Mouse (Mus musculus): ENCODE results near the gene Vmn1r17. TPM values are rescaled to one million over a fixed set of nuclear protein-coding genes. Genes with fewer than 3 reads are reported as not detected.
"Not testable (repeated sequence)": the region's sequence is repeated elsewhere in the genome, so short reads cannot be mapped to it uniquely, and the experiment has no call there.

The Vmn1r17 gene
- not detected in 2 replicates for polyA plus RNA-seq (2015; fragmentation: Nextera tagmentation; extraction: Ambion mirVana)

GRCm38 (mm10) chr6:57363627-57364026 lies at the start of gene Vmn1r17:
Vmn1r17 (minus strand) TSS chr6:57363727.
- Histone ChIP-seq H3K4me2 (no peak within 1 kb of the TSS), H3K4me3 (no peak within 1 kb of the TSS), H3K27ac (no peak within 1 kb of the TSS), H3K9ac (no peak within 1 kb of the TSS), H3K4me1 (no peaks in the 10 kb centered on the region), H3K27me3 (no peaks in the 10 kb centered on the region), H3K9me3 (replicated peaks) (no peaks in the 10 kb centered on the region), H3K36me3 (ENCODE audit: poor library complexity, severe bottlenecking) (no peaks in the 10 kb centered on the region)
- 93% methylated on average over 1 of the region's 1 CpGs for WGBS
- ATAC-seq = no peak

GRCm38 (mm10) chr6:57403480-57403879 lies 40.0 kb upstream of the Vmn1r17 start, which contains the start of gene Vmn1r19:
Vmn1r19 (plus strand) TSS chr6:57403780.
- WGBS = 73% methylated on average over 3 of the region's 3 CpGs
- H3K9me3 ChIP-seq (replicated peaks); H3K9ac ChIP-seq; H3K27ac ChIP-seq; ATAC-seq; H3K36me3 ChIP-seq (ENCODE audit: poor library complexity, severe bottlenecking); H3K4me1 ChIP-seq; H3K4me3 ChIP-seq; H3K27me3 ChIP-seq; H3K4me2 ChIP-seq: not testable (repeated sequence)

GRCm38 (mm10) chr6:57395683-57396082 lies 32.2 kb upstream of the Vmn1r17 start, which contains the start of gene Vmn1r18:
Vmn1r18 (minus strand) TSS chr6:57395783.
- no peak for ATAC-seq
- no peak within 1 kb of the TSS for H3K4me3 ChIP-seq
- H3K27ac ChIP-seq = no peak within 1 kb of the TSS
- no peaks in the 10 kb centered on the region for H3K9me3 ChIP-seq (replicated peaks)
- H3K27me3 ChIP-seq = no peaks in the 10 kb centered on the region
- H3K36me3 ChIP-seq (ENCODE audit: poor library complexity, severe bottlenecking) = no peaks in the 10 kb centered on the region
- H3K4me2 ChIP-seq = no peak within 1 kb of the TSS
- H3K9ac ChIP-seq = no peak within 1 kb of the TSS
- no peaks in the 10 kb centered on the region for H3K4me1 ChIP-seq

DNA sequence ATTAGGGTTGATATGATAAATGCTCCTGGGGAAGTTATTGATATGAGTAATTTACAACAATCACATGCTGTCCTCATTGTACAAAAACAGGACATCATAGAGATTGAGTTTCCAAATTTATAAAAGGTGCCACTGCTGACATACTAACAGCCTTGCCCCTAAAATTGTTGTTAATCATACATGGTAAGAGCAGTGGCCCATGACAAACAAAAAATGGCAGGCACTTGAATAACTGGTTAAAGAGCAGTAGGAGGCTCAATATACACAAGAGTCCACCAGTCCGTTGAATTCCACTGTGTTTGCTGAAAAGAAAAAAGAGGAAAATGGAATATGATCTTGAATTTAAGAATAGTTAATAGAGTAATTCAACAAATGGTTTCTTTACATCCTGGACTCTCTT lies 4.0 kb upstream of the Vmn1r17 start:
- no peak overlapping the region for H3K4me3 ChIP-seq
- H3K9me3 ChIP-seq (replicated peaks) = no peaks in the 10 kb centered on the region
- no peaks in the 10 kb centered on the region for H3K27me3 ChIP-seq
- H3K9ac ChIP-seq = no peak overlapping the region
- no peak overlapping the region for H3K4me2 ChIP-seq
- 82% methylated on average over 1 of the region's 1 CpGs for WGBS
- H3K36me3 ChIP-seq (ENCODE audit: poor library complexity, severe bottlenecking) = no peaks in the 10 kb centered on the region
- no peak overlapping the region for H3K27ac ChIP-seq
- no peak for ATAC-seq
- H3K4me1 ChIP-seq = no peaks in the 10 kb centered on the region

- not testable (repeated sequence) for ATAC-seq; H3K9ac ChIP-seq; H3K36me3 ChIP-seq (ENCODE audit: poor library complexity, severe bottlenecking); H3K27me3 ChIP-seq; H3K9me3 ChIP-seq (replicated peaks); H3K4me1 ChIP-seq; H3K27ac ChIP-seq; H3K4me2 ChIP-seq; H3K4me3 ChIP-seq
- 95% methylated on average over 1 of the region's 1 CpGs for WGBS
Measured at GRCm38 (mm10) chr6:57365866-57366265, 2.3 kb upstream of the Vmn1r17 start.

DNA sequence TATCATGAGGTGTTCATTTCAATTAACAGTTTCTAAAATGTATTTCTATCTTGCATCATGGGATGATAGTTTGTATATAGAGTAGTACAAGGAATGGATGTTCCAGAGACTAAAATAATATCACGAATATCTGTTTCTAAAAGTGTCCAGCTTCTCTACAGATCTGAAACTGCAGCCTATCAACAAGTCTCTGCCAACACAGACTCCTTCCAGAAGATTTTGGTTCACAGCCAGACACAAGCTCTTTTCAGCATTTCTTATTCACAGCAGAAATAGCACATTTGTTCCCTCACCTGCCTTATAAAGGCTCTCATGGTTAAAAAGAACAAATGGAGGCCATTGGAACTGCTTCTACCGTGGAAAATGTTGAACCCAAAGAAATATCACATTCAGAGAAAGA lies 6.7 kb downstream of the Vmn1r17 start:
- H3K4me3 ChIP-seq = no peak overlapping the region
- 79% methylated on average over 2 of the region's 2 CpGs for WGBS
- H3K9me3 ChIP-seq (replicated peaks) = no peaks in the 10 kb centered on the region
- H3K4me1 ChIP-seq = no peaks in the 10 kb centered on the region
- no peaks in the 10 kb centered on the region for H3K36me3 ChIP-seq (ENCODE audit: poor library complexity, severe bottlenecking)
- H3K27me3 ChIP-seq = no peaks in the 10 kb centered on the region
- no peak overlapping the region for H3K9ac ChIP-seq
- no peak for ATAC-seq
- no peak overlapping the region for H3K27ac ChIP-seq
- no peak overlapping the region for H3K4me2 ChIP-seq

- Histone ChIP-seq H3K4me1 (no peaks in the 10 kb centered on the region), H3K9ac (no peak within 1 kb of the TSS), H3K27me3 (no peaks in the 10 kb centered on the region), H3K4me2 (no peak within 1 kb of the TSS), H3K36me3 (ENCODE audit: poor library complexity, severe bottlenecking) (no peaks in the 10 kb centered on the region), H3K27ac (no peak within 1 kb of the TSS), H3K9me3 (replicated peaks) (no peaks in the 10 kb centered on the region), H3K4me3 (no peak within 1 kb of the TSS)
- no peak for ATAC-seq
- 78% methylated on average over 3 of the region's 3 CpGs for WGBS
Measured at GRCm38 (mm10) chr6:57329394-57329793, 34.1 kb downstream of the Vmn1r17 start, which contains the start of gene Vmn1r16. Vmn1r16 (minus strand) TSS chr6:57329494.

GRCm38 (mm10) chr6:57326176-57326575 lies 37.4 kb downstream of the Vmn1r17 start:
- Histone ChIP-seq H3K9ac (no peak overlapping the region), H3K4me3 (no peak overlapping the region), H3K4me1 (no peaks in the 10 kb centered on the region), H3K27ac (no peak overlapping the region), H3K36me3 (ENCODE audit: poor library complexity, severe bottlenecking) (no peaks in the 10 kb centered on the region), H3K9me3 (replicated peaks) (no peaks in the 10 kb centered on the region), H3K4me2 (no peak overlapping the region), H3K27me3 (no peaks in the 10 kb centered on the region)
- ATAC-seq = no peak

Other genes with a start within 250 kb of the Vmn1r17 start
- not detected in 2 replicates for gene Vmn1r11, start 230.3 kb downstream of the Vmn1r17 start, polyA plus RNA-seq (2015; fragmentation: Nextera tagmentation; extraction: Ambion mirVana)
- gene Vmn1r12, start 206.8 kb downstream of the Vmn1r17 start, polyA plus RNA-seq (2015; fragmentation: Nextera tagmentation; extraction: Ambion mirVana) = not detected in 2 replicates
- not detected in 2 replicates for gene Vmn1r13, start 160.4 kb downstream of the Vmn1r17 start, polyA plus RNA-seq (2015; fragmentation: Nextera tagmentation; extraction: Ambion mirVana)
- gene Vmn1r14, start 132.0 kb downstream of the Vmn1r17 start, polyA plus RNA-seq (2015; fragmentation: Nextera tagmentation; extraction: Ambion mirVana) = not detected in 2 replicates
- gene Vmn1r15, start 105.8 kb downstream of the Vmn1r17 start, polyA plus RNA-seq (2015; fragmentation: Nextera tagmentation; extraction: Ambion mirVana) = not detected in 2 replicates
- gene Vmn1r16, start 34.2 kb downstream of the Vmn1r17 start, polyA plus RNA-seq (2015; fragmentation: Nextera tagmentation; extraction: Ambion mirVana) = not detected in 2 replicates
- gene Vmn1r18, start 32.1 kb upstream of the Vmn1r17 start, polyA plus RNA-seq (2015; fragmentation: Nextera tagmentation; extraction: Ambion mirVana) = not detected in 2 replicates
- gene Vmn1r19, start 40.1 kb upstream of the Vmn1r17 start, polyA plus RNA-seq (2015; fragmentation: Nextera tagmentation; extraction: Ambion mirVana) = not detected in 2 replicates
- not detected in 2 replicates for gene Vmn1r20, start 65.2 kb upstream of the Vmn1r17 start, polyA plus RNA-seq (2015; fragmentation: Nextera tagmentation; extraction: Ambion mirVana)
- 6.5 and 6.6 TPM in 2 replicates for gene Ppm1k, start 171.7 kb upstream of the Vmn1r17 start, polyA plus RNA-seq (2015; fragmentation: Nextera tagmentation; extraction: Ambion mirVana)
- gene Herc6, start 217.3 kb upstream of the Vmn1r17 start, polyA plus RNA-seq (2015; fragmentation: Nextera tagmentation; extraction: Ambion mirVana) = 2.6 and 3.6 TPM in 2 replicates

Measured in forebrain, embryonic 13.5 days (tissue).